Mouse (Mus musculus): ENCODE measurements around the gene Ror2. TPM values are rescaled to one million over a fixed set of nuclear protein-coding genes. Genes with fewer than 3 reads are reported as not detected.

The Ror2 gene
- polyA plus RNA-seq, 1 experiment from 2014 or later = 9.8 TPM

- H3K27me3 ChIP-seq (replicated peaks; ENCODE audit: control insufficient read depth, insufficient read depth, low read length) = no peaks in the 10 kb centered on the region
- no peak overlapping the region for H3K9ac ChIP-seq (ENCODE audit: low read depth, low read length)
- 56% methylated on average over 16 of the region's 16 CpGs for WGBS
- no peak for TF ChIP-seq CTCF (IDR thresholded peaks at IDR 0.05; ENCODE audit: low read depth)
- no peaks in the 10 kb centered on the region for H3K9me3 ChIP-seq (ENCODE audit: control insufficient read depth)
- H3K4me2 ChIP-seq (replicated peaks; ENCODE audit: low read depth) = no peak overlapping the region; the same call in 1 of the 2 replicates
- H3K36me3 ChIP-seq (ENCODE audit: control insufficient read depth, insufficient read depth) = no peaks in the 10 kb centered on the region
- peaks cover 20% of the 10 kb centered on the region for H3K4me1 ChIP-seq (replicated peaks; ENCODE audit: control insufficient read depth, insufficient read depth, low read length)
- ATAC-seq = no peak
- peak overlapping the region; percentile 46 for H3K27ac ChIP-seq (ENCODE audit: low read depth, low read length)
- no peak overlapping the region for H3K4me3 ChIP-seq (ENCODE audit: low read depth, low read length)
These were observed 23.2 kb downstream of the Ror2 start for GRCm38 (mm10) chr13:53262509-53263250.

GRCm38 (mm10) chr13:53261106-53261771, 24.7 kb downstream of the Ror2 start:
- Histone ChIP-seq H3K9ac (ENCODE audit: low read depth, low read length) (no peak overlapping the region), H3K27ac (ENCODE audit: low read depth, low read length) (peak overlapping the region; percentile 41; the same call in 1 of the 2 replicates), H3K9me3 (ENCODE audit: control insufficient read depth) (no peaks in the 10 kb centered on the region), H3K27me3 (replicated peaks; ENCODE audit: control insufficient read depth, insufficient read depth, low read length) (no peaks in the 10 kb centered on the region), H3K4me1 (replicated peaks; ENCODE audit: control insufficient read depth, insufficient read depth, low read length) (peaks cover 20% of the 10 kb centered on the region), H3K36me3 (ENCODE audit: control insufficient read depth, insufficient read depth) (no peaks in the 10 kb centered on the region), H3K4me3 (ENCODE audit: low read depth, low read length) (no peak overlapping the region), H3K4me2 (replicated peaks; ENCODE audit: low read depth) (no peak overlapping the region)
- 52% methylated on average over 8 of the region's 8 CpGs for WGBS
- no peak for TF ChIP-seq CTCF (IDR thresholded peaks at IDR 0.05; ENCODE audit: low read depth)
- no peak for ATAC-seq

- peaks cover 20% of the 10 kb centered on the region for H3K4me1 ChIP-seq (replicated peaks; ENCODE audit: control insufficient read depth, insufficient read depth, low read length)
- H3K27ac ChIP-seq (ENCODE audit: low read depth, low read length) = no peak overlapping the region
- H3K9me3 ChIP-seq (ENCODE audit: control insufficient read depth) = no peaks in the 10 kb centered on the region
- no peak for TF ChIP-seq CTCF (IDR thresholded peaks at IDR 0.05; ENCODE audit: low read depth)
- WGBS = 56% methylated on average over 8 of the region's 8 CpGs
- no peak for ATAC-seq
- no peaks in the 10 kb centered on the region for H3K27me3 ChIP-seq (replicated peaks; ENCODE audit: control insufficient read depth, insufficient read depth, low read length)
- no peaks in the 10 kb centered on the region; the same call in 1 of the 2 replicates for H3K36me3 ChIP-seq (ENCODE audit: control insufficient read depth, insufficient read depth)
- no peak overlapping the region for H3K4me2 ChIP-seq (replicated peaks; ENCODE audit: low read depth)
- no peak overlapping the region for H3K9ac ChIP-seq (ENCODE audit: low read depth, low read length)
- no peak overlapping the region for H3K4me3 ChIP-seq (ENCODE audit: low read depth, low read length)
These were observed 27.0 kb downstream of the Ror2 start for GRCm38 (mm10) chr13:53258943-53259342.

- Histone ChIP-seq H3K27me3 (replicated peaks; ENCODE audit: control insufficient read depth, insufficient read depth, low read length) (no peaks in the 10 kb centered on the region), H3K36me3 (ENCODE audit: control insufficient read depth, insufficient read depth) (no peaks in the 10 kb centered on the region; the same call in 1 of the 2 replicates), H3K4me1 (replicated peaks; ENCODE audit: control insufficient read depth, insufficient read depth, low read length) (peaks cover 20% of the 10 kb centered on the region), H3K9me3 (ENCODE audit: control insufficient read depth) (no peaks in the 10 kb centered on the region), H3K4me3 (ENCODE audit: low read depth, low read length) (no peak overlapping the region), H3K4me2 (replicated peaks; ENCODE audit: low read depth) (no peak overlapping the region), H3K27ac (ENCODE audit: low read depth, low read length) (no peak overlapping the region), H3K9ac (ENCODE audit: low read depth, low read length) (no peak overlapping the region)
- TF ChIP-seq CTCF (IDR thresholded peaks at IDR 0.05; ENCODE audit: low read depth) = no peak
- ATAC-seq = no peak
- WGBS = 32% methylated on average over 4 of the region's 4 CpGs
These were observed 27.4 kb downstream of the Ror2 start for GRCm38 (mm10) chr13:53258497-53258896.

GRCm38 (mm10) chr13:53253255-53253654, 32.7 kb downstream of the Ror2 start:
- Histone ChIP-seq H3K9me3 (ENCODE audit: control insufficient read depth) (no peaks in the 10 kb centered on the region), H3K27ac (ENCODE audit: low read depth, low read length) (no peak overlapping the region), H3K27me3 (replicated peaks; ENCODE audit: control insufficient read depth, insufficient read depth, low read length) (no peaks in the 10 kb centered on the region), H3K4me2 (replicated peaks; ENCODE audit: low read depth) (no peak overlapping the region), H3K4me1 (replicated peaks; ENCODE audit: control insufficient read depth, insufficient read depth, low read length) (0 out of 2 replicates have a peak, but pooled peaks cover 8% of the 10 kb centered on the region), H3K4me3 (ENCODE audit: low read depth, low read length) (no peak overlapping the region), H3K9ac (ENCODE audit: low read depth, low read length) (no peak overlapping the region), H3K36me3 (ENCODE audit: control insufficient read depth, insufficient read depth) (no peaks in the 10 kb centered on the region; the same call in 1 of the 2 replicates)
- 74% methylated on average over 12 of the region's 12 CpGs for WGBS
- TF ChIP-seq CTCF (IDR thresholded peaks at IDR 0.05; ENCODE audit: low read depth) = no peak
- no peak for ATAC-seq

- Histone ChIP-seq H3K4me3 (ENCODE audit: low read depth, low read length) (peak overlapping the region; percentile 14; the same call in 1 of the 2 replicates), H3K27me3 (replicated peaks; ENCODE audit: control insufficient read depth, insufficient read depth, low read length) (no peaks in the 10 kb centered on the region), H3K27ac (ENCODE audit: low read depth, low read length) (peak overlapping the region; percentile 87), H3K4me2 (replicated peaks; ENCODE audit: low read depth) (peak overlapping the region; percentile 51), H3K4me1 (replicated peaks; ENCODE audit: control insufficient read depth, insufficient read depth, low read length) (0 out of 2 replicates have a peak, but pooled peaks cover 22% of the 10 kb centered on the region), H3K9me3 (ENCODE audit: control insufficient read depth) (no peaks in the 10 kb centered on the region), H3K9ac (ENCODE audit: low read depth, low read length) (no peak overlapping the region), H3K36me3 (ENCODE audit: control insufficient read depth, insufficient read depth) (no peaks in the 10 kb centered on the region)
- 37% methylated on average over 24 of the region's 24 CpGs for WGBS
- TF ChIP-seq CTCF (IDR thresholded peaks at IDR 0.05; ENCODE audit: low read depth) = no peak; the same call in 1 of the 2 replicates
- peak; percentile 86 for ATAC-seq
These were observed 37.1 kb downstream of the Ror2 start for GRCm38 (mm10) chr13:53248586-53249401.
